Mouse (Mus musculus): ENCODE data around the gene Foxj1. TPM values are rescaled to one million over a fixed set of nuclear protein-coding genes. Genes with fewer than 3 reads are reported as not detected.
A peak's percentile ranks its signal among the peaks of the same experiment; 100 is the strongest.

Foxj1 gene
- polyA plus RNA-seq, 1 experiment from 2014 or later, result 0.25 TPM

- ATAC-seq (ENCODE audit: low FRiP score, low read depth), result no peak
- Histone ChIP-seq H3K27ac (no peak overlapping the region), H3K36me3 (peaks cover 20% of the 10 kb centered on the region), H3K9ac (peak overlapping the region; percentile 39; the same call in 1 of the 2 replicates), H3K9me3 (no peaks in the 10 kb centered on the region), H3K4me2 (replicated peaks) (peak overlapping the region; percentile 16), H3K4me3 (no peak overlapping the region), H3K27me3 (peaks cover 34% of the 10 kb centered on the region), H3K4me1 (peaks cover 46% of the 10 kb centered on the region)
- 32% methylated on average over 12 of the region's 12 CpGs for WGBS
These were observed 1.8 kb upstream of the Foxj1 start for GRCm38 (mm10) chr11:116337000-116337399.

GRCm38 (mm10) chr11:116336393-116336792 is 1.2 kb upstream of the Foxj1 start:
- Histone ChIP-seq H3K4me2 (replicated peaks) (peak overlapping the region; percentile 96), H3K9ac (peak overlapping the region; percentile 71), H3K27me3 (peaks cover 38% of the 10 kb centered on the region), H3K27ac (no peak overlapping the region), H3K4me3 (peak overlapping the region; percentile 63), H3K36me3 (peaks cover 19% of the 10 kb centered on the region), H3K9me3 (no peaks in the 10 kb centered on the region), H3K4me1 (peaks cover 50% of the 10 kb centered on the region)
- ATAC-seq (ENCODE audit: low FRiP score, low read depth), result no peak
- 67% methylated on average over 4 of the region's 4 CpGs for WGBS

GRCm38 (mm10) chr11:116334417-116334782 is 799 bp downstream of the Foxj1 start:
- Histone ChIP-seq H3K4me1 (peaks cover 54% of the 10 kb centered on the region), H3K4me2 (replicated peaks) (peak overlapping the region; percentile 96)

GRCm38 (mm10) chr11:116333526-116334416 is 1.4 kb downstream of the Foxj1 start:
- ATAC-seq (ENCODE audit: low FRiP score, low read depth), result no peak
- peak overlapping the region; percentile 40 for H3K9ac ChIP-seq

More at GRCm38 (mm10) chr11:116334417-116334782, 799 bp downstream of the Foxj1 start:
- Histone ChIP-seq H3K27ac (no peak overlapping the region), H3K4me3 (peak overlapping the region; percentile 63), H3K9ac (peak overlapping the region; percentile 40), H3K9me3 (no peaks in the 10 kb centered on the region), H3K27me3 (peaks cover 38% of the 10 kb centered on the region), H3K36me3 (peaks cover 11% of the 10 kb centered on the region)
- ATAC-seq (ENCODE audit: low FRiP score, low read depth), result no peak
- WGBS, result 2% methylated on average over 26 of the region's 26 CpGs

GRCm38 (mm10) chr11:116332983-116333270 is 2.3 kb downstream of the Foxj1 start:
- H3K4me1 ChIP-seq, result peaks cover 63% of the 10 kb centered on the region
- H3K36me3 ChIP-seq, result peaks cover 1% of the 10 kb centered on the region; the same call in 1 of the 2 replicates
- 92% methylated on average over 3 of the region's 3 CpGs for WGBS
- H3K4me2 ChIP-seq (replicated peaks), result no peak overlapping the region
- H3K27me3 ChIP-seq, result peaks cover 37% of the 10 kb centered on the region
- H3K4me3 ChIP-seq, result no peak overlapping the region
- H3K27ac ChIP-seq, result no peak overlapping the region
- no peaks in the 10 kb centered on the region for H3K9me3 ChIP-seq
- H3K9ac ChIP-seq, result no peak overlapping the region
- no peak for ATAC-seq (ENCODE audit: low FRiP score, low read depth)

More at GRCm38 (mm10) chr11:116333526-116334416, 1.4 kb downstream of the Foxj1 start:
- Histone ChIP-seq H3K36me3 (peaks cover 8% of the 10 kb centered on the region), H3K27ac (no peak overlapping the region), H3K4me1 (peaks cover 60% of the 10 kb centered on the region), H3K4me2 (replicated peaks) (peak overlapping the region; percentile 96), H3K9me3 (no peaks in the 10 kb centered on the region), H3K27me3 (peaks cover 38% of the 10 kb centered on the region), H3K4me3 (peak overlapping the region; percentile 63)
- WGBS, result 19% methylated on average over 31 of the region's 31 CpGs

GRCm38 (mm10) chr11:116332232-116332982 is 2.8 kb downstream of the Foxj1 start:
- peaks cover 62% of the 10 kb centered on the region for H3K4me1 ChIP-seq
- no peak overlapping the region for H3K4me2 ChIP-seq (replicated peaks)
- ATAC-seq (ENCODE audit: low FRiP score, low read depth), result no peak
- WGBS, result 51% methylated on average over 19 of the region's 19 CpGs
- no peaks in the 10 kb centered on the region for H3K36me3 ChIP-seq
- H3K4me3 ChIP-seq, result no peak overlapping the region
- no peak overlapping the region for H3K9ac ChIP-seq
- H3K27me3 ChIP-seq, result peaks cover 36% of the 10 kb centered on the region
- H3K9me3 ChIP-seq, result no peaks in the 10 kb centered on the region
- H3K27ac ChIP-seq, result no peak overlapping the region

GRCm38 (mm10) chr11:116330211-116330518 is 5.0 kb downstream of the Foxj1 start:
- H3K9me3 ChIP-seq, result no peaks in the 10 kb centered on the region
- no peak overlapping the region for H3K4me3 ChIP-seq
- H3K9ac ChIP-seq, result no peak overlapping the region
- no peak overlapping the region for H3K27ac ChIP-seq
- H3K36me3 ChIP-seq, result no peaks in the 10 kb centered on the region
- H3K4me2 ChIP-seq (replicated peaks), result no peak overlapping the region
- peaks cover 48% of the 10 kb centered on the region for H3K4me1 ChIP-seq
- 71% methylated on average over 7 of the region's 7 CpGs for WGBS
- peaks cover 35% of the 10 kb centered on the region for H3K27me3 ChIP-seq
- ATAC-seq (ENCODE audit: low FRiP score, low read depth), result no peak

- H3K4me1 ChIP-seq, result peaks cover 43% of the 10 kb centered on the region
- H3K27ac ChIP-seq, result peak overlapping the region; percentile 44; the same call in 1 of the 2 replicates
- ATAC-seq (ENCODE audit: low FRiP score, low read depth), result no peak
- no peaks in the 10 kb centered on the region for H3K9me3 ChIP-seq
- WGBS, result 45% methylated on average over 18 of the region's 18 CpGs
- H3K36me3 ChIP-seq, result no peaks in the 10 kb centered on the region
- no peak overlapping the region; the same call in 1 of the 2 replicates for H3K9ac ChIP-seq
- peaks cover 29% of the 10 kb centered on the region for H3K27me3 ChIP-seq
- no peak overlapping the region; the same call in 1 of the 2 replicates for H3K4me2 ChIP-seq (replicated peaks)
- no peak overlapping the region for H3K4me3 ChIP-seq
These were observed 5.6 kb downstream of the Foxj1 start for GRCm38 (mm10) chr11:116329314-116330210.

- no peak overlapping the region for H3K4me2 ChIP-seq (replicated peaks)
- H3K4me3 ChIP-seq, result no peak overlapping the region
- WGBS, result 64% methylated on average over 7 of the region's 7 CpGs
- H3K4me1 ChIP-seq, result peaks cover 28% of the 10 kb centered on the region
- H3K9me3 ChIP-seq, result no peaks in the 10 kb centered on the region
- H3K27ac ChIP-seq, result no peak overlapping the region
- peaks cover 4% of the 10 kb centered on the region; the same call in 1 of the 2 replicates for H3K27me3 ChIP-seq
- peak overlapping the region; percentile 31; the same call in 1 of the 2 replicates for H3K9ac ChIP-seq
- H3K36me3 ChIP-seq, result no peaks in the 10 kb centered on the region
- ATAC-seq (ENCODE audit: low FRiP score, low read depth), result no peak
These were observed 8.1 kb downstream of the Foxj1 start for GRCm38 (mm10) chr11:116326963-116327603.

- Histone ChIP-seq H3K4me3 (peak overlapping the region; percentile 51), H3K27me3 (no peaks in the 10 kb centered on the region), H3K27ac (no peak overlapping the region), H3K9me3 (no peaks in the 10 kb centered on the region), H3K9ac (peak overlapping the region; percentile 81), H3K4me1 (peaks cover 11% of the 10 kb centered on the region; the same call in 1 of the 2 replicates), H3K4me2 (replicated peaks) (peak overlapping the region; percentile 98), H3K36me3 (no peaks in the 10 kb centered on the region)
- 2% methylated on average over 41 of the region's 41 CpGs for WGBS
- ATAC-seq (ENCODE audit: low FRiP score, low read depth), result peak; percentile 85
These were observed 16.2 kb downstream of the Foxj1 start for GRCm38 (mm10) chr11:116318719-116319659.

All from limb, embryonic 13.5 days (tissue).